Mouse (Mus musculus) skeletal muscle tissue, adult 2 months (tissue): ENCODE measurements at regions not wholly inside any gene's neighbourhood (a gene's known extent, or its start where the extent isn't known, plus 50 kb on each side); places are given as distances from the start of the nearest gene placed in this dataset.

Source experiments
- DNase-seq: peaks from one replicate; pipeline ENCODE4 v3.0.0-alpha.2; 2012; ENCODE audit warnings: low read depth, low spot score

- DNase-seq: no peak
Observed at GRCm38 (mm10) chr2:158909086-158909485, 114.5 kb downstream of the Dhx35 start.

GRCm38 (mm10) chr2:158910325-158910724 is 115.7 kb downstream of the Dhx35 start:
- DNase-seq: no peak

GRCm38 (mm10) chr2:158911191-158911590 is 116.6 kb downstream of the Dhx35 start:
- DNase-seq: no peak

- peak; percentile 11 for DNase-seq
Observed at GRCm38 (mm10) chr2:158912631-158913258, 118.1 kb downstream of the Dhx35 start.

- peak; percentile 3 for DNase-seq
Observed at GRCm38 (mm10) chr2:158917398-158917797, 122.8 kb downstream of the Dhx35 start.

GRCm38 (mm10) chr2:158918312-158918711 is 123.7 kb downstream of the Dhx35 start:
- DNase-seq: no peak

- DNase-seq: no peak
Observed at GRCm38 (mm10) chr2:158921342-158922255, 127.0 kb downstream of the Dhx35 start.

- no peak for DNase-seq
Observed at GRCm38 (mm10) chr2:158922766-158923165, 128.2 kb downstream of the Dhx35 start.

GRCm38 (mm10) chr2:158929507-158929906 is 134.9 kb downstream of the Dhx35 start:
- DNase-seq: no peak

GRCm38 (mm10) chr2:158937948-158938565 is 143.4 kb downstream of the Dhx35 start:
- DNase-seq: no peak

- DNase-seq: no peak
Observed at GRCm38 (mm10) chr2:158949418-158949817, 154.8 kb downstream of the Dhx35 start.

- DNase-seq: no peak
Observed at GRCm38 (mm10) chr2:158951061-158951460, 156.5 kb downstream of the Dhx35 start.

GRCm38 (mm10) chr2:158956888-158957287 is 162.3 kb downstream of the Dhx35 start:
- no peak for DNase-seq

- DNase-seq: no peak
Observed at GRCm38 (mm10) chr2:158965003-158965665, 170.5 kb downstream of the Dhx35 start.

- DNase-seq: no peak
Observed at GRCm38 (mm10) chr2:158972178-158972577, 177.6 kb downstream of the Dhx35 start.

GRCm38 (mm10) chr2:158985529-158986148 is 191.0 kb downstream of the Dhx35 start:
- no peak for DNase-seq

GRCm38 (mm10) chr2:159002481-159003186 is 208.0 kb downstream of the Dhx35 start:
- no peak for DNase-seq

GRCm38 (mm10) chr2:159003187-159003497 is 208.5 kb downstream of the Dhx35 start:
- no peak for DNase-seq

GRCm38 (mm10) chr2:159004417-159004816 is 209.8 kb downstream of the Dhx35 start:
- no peak for DNase-seq

GRCm38 (mm10) chr2:159012725-159013124 is 218.1 kb downstream of the Dhx35 start:
- DNase-seq: no peak

GRCm38 (mm10) chr2:159014553-159014952 is 219.9 kb downstream of the Dhx35 start:
- no peak for DNase-seq
